Mouse (Mus musculus): ENCODE results near the gene Pde2a. TPM values are rescaled to one million over a fixed set of nuclear protein-coding genes. Genes with fewer than 3 reads are reported as not detected.

Gene Pde2a
- total RNA-seq, 2 experiments from 2014 or later: 48.2 to 48.4 TPM

DNA sequence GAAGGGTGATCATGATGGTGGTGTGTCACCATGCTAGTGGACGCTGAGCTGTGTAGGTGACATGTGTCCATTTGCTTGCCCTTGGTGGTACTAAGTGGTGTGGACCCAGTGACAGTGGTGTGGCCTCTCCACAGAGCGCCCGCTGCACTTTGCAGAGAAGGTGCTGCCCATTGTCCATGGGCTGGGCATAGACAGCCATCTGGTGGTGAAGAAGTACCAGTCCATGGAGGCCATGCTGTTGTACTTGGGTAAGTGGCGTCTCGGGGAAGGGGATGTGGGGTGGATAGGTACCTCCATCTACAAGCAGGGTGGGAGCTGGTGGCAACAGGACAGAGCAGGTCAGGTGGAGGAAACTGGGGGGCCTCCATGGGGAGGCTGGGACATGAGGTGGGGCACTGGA, 17.7 kb upstream of the Pde2a start:
- DNase-seq: no peak

DNA sequence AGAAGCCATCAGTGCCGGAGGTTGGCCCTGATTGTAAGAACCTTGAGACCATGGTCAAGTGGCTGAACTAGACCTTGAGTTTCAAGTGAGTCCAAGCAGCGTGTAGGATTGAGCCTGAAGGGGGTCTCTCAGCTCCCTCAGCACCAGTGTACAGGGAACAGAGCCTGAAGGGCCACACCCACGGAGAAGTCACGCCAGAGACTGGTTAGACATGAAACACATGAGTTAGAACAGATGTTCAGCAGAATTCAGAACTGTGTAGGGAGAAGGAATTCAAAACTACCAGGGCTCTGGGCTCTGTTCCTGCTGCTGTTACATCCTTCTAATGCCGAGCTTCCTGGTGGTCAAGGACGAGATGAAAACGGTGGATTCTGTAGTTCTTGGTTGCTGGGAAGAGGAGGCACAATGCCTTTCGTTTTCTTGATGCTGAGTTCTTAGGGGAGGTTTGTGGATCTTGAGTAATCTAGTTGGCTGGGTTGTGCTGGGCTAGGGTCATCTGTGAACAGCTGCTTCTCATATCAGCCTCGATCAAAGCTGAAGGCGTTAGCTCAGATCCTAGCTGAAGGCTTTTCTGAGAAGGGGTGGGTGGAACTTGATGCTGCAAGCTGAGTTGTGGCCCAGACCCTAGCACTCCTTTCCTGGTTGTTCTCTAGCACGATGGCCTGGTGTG, 11.1 kb upstream of the Pde2a start, which contains the start of gene Gm45837:
Gm45837 (plus strand) TSS at position 620 of the 670 bp plus-strand sequence.
- DNase-seq: no peak

DNA sequence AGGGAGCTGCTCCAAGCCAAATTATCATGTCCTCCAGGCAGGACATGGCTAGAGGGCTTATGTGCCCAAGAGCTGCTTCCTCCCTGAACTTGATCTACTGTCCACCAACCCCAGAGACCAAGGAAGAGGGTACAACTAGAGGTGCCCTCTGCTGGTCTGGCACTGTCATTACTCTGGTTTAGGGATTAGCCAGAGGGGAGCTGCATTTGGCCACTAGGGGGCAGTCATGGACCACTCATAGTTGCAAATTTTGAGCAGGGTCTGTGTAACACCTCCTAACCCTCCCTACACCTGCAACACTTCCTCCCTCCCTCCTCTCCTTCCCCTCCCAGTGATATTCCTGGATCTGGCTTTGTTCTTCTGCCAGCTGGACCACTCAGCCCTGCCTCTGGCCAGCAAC, 8.7 kb upstream of the Pde2a start:
- DNase-seq: peak; percentile 90

DNA sequence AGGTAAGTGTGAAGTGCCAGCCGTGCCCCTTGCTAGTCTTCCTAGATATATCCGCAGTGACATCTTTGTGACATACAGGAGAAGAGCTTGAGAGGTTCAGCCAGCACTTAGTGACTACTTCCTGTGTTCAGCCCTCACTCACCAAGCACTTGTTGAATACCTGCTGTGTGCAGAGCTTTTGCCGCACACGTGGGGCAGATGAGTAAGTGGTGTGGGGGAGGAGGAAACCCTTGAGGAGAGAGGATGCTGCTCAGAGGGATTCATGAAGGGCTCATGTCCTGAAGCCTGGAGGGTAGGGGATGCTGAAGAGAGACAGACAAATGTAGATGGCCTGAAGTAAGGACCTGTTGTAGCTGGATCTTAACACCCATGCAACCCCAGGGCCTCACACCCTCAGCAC, 7.3 kb upstream of the Pde2a start:
- no peak for DNase-seq

DNA sequence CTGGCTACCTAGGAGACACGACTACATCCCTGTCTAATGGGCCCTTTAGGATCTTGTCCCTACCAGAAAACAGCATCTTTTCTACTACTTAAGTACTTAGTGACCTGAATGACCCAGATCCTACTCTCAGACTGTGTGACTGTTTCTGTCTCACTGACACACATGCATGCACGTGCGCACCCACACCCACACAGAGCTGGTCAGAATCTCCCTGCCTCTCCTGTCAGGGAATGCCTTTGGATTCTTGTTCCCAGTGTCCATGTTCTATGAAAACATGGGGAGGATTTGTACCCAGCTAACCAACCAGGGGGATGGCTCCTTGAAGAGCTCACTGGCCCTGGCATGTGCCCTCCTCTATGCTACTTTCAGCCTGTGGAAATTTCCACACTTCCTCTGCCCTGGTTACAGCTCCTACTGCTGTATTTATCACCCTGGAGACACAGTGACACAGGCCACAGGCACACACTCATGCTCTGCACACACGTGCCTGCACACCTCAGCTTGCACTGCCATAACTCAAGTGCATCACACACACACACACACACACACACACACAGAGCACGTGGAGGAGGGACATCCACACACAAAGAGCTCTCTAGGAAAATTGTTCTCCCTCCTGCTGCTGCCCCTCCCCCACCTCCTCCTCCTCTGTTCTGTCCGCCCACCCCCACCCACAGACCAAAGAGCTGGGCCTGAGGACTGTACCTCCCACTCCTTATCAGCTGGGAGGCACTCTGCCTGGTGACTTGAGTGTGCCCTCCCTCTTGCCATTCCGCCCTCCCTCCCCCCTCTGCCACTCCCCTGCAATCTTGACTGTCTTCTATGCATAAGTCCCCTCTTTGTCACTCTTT, 6.6 kb upstream of the Pde2a start:
- no peak for DNase-seq

DNA sequence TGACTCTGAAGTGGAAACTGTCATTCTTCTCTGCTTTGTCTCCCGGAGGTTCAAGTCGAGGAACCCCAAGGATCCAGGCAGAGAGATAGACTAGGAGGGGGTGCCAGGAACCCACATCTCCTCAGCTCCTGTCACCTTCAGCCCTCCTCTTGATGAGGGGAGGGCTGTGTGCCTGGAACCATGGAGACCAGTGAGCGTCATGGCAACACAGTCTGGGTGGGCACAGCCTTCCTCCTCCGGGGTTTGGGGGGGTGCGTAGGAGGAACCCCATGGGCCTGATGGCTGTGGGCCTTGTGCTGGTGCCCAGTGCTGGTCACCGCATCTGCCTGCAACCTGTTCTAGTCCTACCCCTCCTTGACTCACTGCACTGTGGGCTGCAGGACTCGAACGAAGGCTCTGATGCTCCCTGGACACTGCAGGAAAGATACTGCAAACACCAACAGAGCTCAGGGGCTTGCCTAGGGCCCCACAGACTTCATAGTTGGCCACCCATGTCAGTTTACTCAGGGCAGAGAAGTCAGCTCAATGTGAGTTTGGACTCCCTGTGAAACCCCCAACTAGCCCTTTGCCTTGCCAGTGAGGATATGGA, 5.9 kb upstream of the Pde2a start:
- no peak for DNase-seq

DNA sequence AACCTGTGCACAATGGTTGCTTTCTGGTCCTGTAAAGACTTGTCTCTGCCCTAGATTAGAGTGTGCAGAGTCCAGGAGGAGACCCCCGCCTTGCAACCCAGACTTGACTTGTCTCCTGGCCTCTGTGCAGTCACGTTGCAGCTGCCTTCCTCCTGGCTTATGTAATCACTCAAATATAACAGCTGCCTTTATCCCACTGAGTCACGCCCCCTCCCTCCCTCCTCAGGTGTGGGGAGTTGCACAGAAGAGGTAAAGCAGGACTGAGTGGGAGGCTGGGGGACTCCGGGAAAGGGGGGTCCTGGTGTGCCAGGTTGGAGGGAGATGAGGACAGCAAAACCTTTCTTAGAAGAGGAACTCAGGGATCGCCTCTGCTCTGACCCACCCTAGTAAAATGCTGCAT, 5.1 kb upstream of the Pde2a start:
- no peak for DNase-seq

DNA sequence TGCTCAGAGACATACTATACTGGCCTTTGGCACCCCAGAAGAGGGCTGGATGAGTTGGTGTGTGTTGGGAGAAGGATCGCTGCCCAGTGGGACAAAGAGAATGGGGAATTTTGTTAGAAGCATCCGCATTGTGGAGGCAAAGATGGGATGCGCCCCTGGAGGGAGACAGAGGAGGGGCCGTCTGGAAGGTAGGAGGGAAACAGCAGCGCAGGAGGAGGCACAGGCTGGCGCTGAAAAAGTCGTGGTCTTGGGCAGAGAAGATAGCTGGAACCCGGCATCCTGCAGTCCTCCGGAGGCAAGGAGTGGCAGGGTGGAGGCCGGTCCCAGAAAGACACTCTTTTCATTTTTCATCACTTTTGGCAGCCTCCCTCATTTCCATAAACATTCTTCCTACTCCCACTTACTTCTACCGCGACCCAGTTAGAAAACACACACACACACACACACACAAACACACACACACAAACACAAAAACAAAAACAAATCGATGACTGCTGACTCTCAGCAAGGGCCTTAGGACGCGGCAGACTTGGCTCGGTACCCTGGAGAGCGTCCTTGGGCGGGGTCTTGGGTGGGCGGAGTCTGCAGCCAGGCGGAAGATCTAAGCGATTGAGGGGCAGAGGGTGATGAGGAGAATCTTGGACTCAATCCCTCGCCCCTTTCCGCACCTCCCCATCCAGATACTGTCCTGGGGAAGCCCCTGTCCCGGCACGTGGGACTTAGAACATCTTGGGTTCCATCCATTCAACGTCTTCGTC, 2.3 kb upstream of the Pde2a start:
- DNase-seq: no peak

DNA sequence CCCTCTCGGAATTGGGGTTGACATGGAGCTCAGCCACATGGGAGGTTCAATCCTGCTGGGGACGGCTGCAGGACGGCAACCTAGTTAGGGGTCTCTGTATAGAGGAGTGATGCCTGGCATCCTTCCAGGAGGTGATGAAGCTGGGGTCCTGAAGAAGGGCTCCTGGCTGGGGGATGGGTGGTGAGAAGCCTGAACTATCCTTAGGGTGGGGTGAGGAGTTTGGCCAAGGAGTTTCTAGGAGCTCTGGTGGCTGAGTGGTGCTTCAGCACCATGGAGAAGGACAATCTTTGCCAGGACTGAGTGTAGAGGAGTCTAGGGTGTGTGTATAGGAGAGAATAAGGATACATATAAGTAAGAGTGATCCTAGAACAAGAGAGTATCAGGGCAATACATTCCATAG, 578 bp downstream of the Pde2a start:
- no peak for DNase-seq

DNA sequence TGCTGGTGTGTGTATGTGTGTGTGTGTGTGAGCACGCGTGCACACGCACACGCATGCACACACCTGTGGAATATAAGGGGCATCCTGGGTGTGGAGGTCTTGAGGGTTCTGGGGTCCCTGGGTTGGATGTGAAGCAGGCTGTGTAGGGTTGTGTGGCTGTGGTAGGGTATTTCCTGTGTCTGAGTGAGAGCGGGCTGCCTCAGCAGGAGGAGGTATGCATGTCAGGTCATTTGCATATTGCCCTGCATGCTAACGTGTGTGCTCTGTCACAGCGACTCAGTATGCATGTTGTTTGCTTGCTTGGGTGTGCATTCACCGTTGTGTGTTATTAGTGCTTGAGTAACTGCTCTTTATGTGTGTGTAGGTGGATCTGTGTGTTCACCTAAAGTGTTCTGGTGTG, 1.2 kb downstream of the Pde2a start:
- no peak for DNase-seq

DNA sequence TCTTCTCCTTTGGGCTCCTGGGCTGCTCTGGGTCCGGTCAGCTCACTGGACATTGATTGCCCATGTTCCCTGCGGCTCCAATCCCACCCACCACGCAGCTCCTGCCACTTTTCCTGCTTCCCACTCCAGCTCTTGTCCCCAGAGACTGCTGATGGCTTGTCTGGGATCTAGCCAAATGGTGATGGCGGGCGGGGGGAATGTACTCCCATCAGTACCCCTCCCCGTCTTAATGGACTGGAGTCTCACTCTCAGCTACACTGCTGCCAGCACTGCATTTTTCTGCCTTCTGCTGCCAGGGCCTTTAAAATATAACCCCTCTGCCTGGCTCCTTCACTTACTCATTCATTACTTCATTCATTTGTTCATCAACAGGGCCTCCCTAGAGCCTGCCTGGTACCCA, 2.5 kb downstream of the Pde2a start:
- no peak for DNase-seq

DNA sequence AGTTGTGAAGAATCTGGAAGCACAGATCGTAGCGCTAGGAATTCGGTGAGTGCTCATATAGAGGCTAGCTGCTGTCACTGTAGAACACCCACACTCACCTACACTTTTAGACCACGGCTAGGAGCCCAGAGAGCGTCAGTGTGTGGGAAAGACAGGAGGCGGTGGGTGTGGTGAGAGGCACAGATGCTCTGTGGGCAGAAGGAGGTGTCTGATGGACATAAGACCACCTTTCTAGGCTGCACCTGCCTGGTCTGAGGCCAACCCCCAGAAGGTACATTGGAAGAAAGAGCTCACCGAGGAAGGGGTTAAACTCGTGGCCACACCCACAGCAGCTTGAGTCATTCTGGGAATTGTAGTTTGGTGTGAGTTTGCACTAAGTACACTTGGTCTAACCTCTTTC, 5.2 kb downstream of the Pde2a start:
- DNase-seq: no peak

DNA sequence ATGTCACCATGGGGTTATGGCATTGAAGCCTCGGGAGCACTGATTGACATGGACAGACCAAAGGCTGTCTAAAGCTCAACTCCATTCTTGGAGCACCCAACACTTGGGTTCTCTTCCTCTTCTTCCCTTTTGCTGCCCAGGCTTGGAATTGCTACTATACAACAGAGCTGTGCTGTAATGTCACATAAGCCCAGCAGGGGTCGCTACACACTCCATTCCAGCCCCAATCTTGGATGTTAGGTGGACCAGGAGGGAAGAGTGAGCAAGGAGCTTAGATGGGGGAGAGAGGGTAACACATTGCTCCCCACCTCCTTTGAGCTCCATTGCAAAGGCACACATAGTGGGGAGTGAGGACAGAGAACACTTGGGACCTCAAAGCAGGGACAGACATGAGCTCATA, 6.2 kb downstream of the Pde2a start:
- DNase-seq: peak; percentile 44

DNA sequence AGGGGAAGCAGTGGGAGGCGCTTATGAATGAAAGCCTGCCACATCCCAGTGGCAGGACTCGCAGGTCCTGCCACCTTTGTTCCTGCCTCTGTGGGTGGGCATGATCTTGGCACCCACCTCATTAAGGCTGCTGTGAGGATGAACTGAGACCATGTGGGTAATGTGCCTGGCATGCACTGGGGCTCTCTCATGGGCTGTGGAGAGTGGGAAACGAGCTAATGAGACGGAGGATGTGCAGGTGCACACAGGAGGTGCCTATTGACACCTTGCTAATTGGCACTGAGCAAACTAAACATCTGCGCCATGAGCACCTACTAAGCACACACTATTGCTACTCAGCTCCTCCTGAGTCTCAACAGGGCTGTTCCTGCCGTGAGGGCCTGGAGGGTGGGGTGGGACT, 13.5 kb downstream of the Pde2a start:
- no peak for DNase-seq

DNA sequence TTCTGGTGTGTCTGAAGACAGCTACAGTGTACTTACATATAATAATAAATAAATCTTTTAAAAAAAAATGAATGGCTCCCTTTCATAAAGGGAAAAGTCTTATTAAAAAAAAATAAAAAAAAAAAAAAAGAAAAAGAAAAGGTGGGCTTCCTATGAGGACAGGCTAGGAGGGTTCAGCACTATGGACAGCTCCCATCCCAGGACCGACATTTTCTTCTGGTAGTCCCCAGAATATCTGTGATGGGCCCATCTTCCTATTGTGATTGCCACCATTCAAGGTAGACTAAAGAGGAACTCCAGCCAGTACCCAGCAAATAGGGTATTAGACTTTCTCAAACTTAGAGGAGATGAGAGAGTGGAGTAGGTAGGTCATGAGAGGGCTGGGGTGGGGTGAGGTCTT, 16.4 kb downstream of the Pde2a start:
- DNase-seq: no peak

DNA sequence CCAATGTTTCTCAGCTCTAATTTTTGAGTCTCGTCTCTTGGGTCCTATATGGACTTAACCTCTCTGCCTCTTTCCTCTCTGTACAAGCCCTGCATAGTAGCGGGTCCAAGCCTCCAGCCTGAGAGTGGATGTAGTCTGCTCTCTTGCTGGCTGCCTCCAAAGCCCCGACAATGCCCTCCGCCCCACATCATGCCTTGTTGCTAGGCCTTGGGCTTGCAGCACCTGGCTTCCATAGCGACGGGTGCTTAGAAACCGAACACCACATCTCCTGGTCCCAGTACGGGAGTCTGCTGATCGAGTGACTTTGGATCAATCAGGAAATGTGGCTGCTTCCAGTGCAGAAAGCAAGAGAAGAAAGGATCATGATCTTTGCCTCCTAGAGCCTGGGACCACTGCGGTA, 21.6 kb downstream of the Pde2a start:
- DNase-seq: no peak

DNA sequence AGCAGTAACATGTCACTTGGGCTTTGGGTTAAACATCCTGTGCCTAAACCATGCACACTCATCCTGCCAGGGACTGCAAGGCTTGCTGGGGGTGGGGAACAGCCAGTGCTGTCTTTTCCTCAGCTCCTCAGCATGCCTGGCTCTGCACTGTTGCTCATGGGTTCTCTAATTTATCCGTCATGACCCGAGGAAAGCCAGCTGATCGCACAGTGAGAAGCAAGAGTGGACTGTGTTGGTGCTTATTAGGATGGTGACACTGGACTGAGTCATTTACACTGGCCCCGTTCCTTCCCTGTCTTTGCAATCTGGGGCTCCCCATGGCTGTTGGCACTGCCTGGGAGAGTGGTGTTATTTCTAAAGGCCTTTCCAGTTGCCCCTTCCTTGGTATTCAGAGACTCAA, 22.7 kb downstream of the Pde2a start:
- no peak for DNase-seq

DNA sequence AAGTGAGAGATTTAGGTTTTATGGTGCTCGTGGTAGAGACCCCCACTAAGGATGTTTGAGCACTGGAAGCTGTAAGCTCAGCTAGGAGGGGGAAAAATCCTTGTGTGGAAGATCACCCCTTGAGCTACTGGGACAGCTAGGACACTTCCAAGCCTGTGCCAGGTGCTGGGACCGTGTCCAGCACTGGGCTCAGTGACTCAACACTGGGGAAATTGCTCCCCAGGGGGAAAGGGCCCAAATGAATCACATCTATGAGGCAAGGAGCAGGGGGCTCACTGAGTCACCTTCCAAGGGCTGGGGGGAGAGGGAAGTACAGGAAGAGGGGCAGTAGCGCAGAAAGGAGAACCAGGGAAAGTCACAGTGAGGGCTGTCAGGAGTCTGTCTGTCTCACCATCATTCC, 28.4 kb downstream of the Pde2a start:
- no peak for DNase-seq

DNA sequence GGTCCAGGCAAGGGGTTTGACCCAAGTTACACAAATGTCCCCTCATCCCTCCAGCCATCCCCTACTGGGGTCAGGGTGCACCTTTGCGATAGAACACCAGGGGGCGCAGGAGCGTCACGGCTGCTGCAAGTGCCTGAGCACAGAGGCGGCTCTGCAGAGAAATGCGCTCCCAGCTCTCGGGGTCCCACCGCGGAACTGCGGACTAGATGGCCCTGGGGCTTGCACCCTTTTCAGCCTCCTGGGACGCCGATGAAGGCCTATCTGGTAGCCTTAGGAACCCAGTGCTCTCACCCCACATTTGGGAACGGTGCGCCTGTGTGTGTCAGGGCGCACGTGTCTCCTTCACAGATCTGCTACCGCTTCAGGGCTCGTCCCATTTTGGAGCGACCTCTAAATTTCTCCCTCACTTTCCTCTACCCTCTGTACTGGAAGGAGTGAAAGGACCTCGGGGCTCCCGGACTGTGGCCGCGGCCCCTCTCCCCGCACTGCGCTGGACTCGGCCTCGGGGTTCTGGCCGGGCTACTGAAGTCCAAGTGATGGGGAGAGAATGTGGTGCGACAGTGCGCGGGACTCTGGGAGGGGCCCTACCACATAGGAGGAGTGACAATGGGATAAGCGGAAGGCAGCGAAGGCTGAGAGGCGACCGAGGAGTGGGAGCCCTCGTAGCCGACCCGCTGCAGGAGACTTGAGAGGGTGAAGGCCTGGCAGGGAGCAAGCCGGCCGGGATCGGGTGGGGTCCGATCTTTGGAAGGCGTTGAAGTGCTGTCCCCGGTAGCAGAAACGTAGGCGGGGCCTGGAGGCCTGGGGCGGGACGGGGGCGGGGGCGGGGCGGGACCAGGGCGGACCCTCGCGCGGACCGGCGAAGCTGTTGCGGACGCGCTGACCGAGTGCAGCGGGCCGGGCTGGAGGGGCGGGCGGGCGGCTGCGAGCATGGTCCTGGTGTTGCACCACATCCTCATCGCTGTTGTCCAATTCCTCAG, 29.2 kb downstream of the Pde2a start:
- peak; percentile 94 for DNase-seq

DNA sequence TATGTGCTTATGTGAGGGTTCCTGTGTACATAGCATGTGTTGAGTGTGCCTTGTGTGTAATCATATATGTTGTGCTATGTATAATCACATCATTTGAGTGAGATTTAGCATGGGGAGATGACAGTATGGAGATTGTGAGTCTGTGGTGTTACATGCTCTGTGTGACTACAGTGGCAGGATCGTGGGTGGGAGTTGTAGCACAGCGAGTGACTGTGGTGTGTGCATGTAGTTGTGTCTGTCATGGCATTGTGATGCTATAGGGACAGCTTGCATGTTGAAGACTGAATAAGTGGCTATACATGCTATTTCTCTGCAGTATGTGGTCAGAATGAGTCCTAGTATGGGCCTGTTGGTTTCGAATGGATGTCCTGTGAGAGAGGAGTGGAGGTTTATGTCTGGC, 31.2 kb downstream of the Pde2a start:
- DNase-seq: no peak

DNA sequence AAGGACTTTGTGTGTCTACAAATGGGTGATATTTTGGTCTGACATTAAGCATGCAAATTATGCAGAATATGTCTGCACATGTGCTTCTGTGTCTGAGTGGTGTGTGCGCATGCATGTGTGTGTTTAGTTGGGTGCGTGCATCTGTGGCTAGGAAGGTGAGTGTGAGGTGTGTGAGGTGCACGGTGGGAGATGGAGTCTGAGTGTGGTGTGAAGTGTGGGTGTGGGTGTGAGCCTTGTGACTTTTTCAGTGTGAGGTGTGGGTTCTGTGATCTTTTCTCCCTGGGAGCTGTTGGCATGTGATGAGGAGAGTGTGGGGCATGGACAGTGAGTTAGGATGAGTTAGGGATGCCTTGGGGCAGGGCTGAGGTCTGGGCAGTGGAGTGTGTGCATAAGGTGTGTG, 31.8 kb downstream of the Pde2a start:
- no peak for DNase-seq

DNA sequence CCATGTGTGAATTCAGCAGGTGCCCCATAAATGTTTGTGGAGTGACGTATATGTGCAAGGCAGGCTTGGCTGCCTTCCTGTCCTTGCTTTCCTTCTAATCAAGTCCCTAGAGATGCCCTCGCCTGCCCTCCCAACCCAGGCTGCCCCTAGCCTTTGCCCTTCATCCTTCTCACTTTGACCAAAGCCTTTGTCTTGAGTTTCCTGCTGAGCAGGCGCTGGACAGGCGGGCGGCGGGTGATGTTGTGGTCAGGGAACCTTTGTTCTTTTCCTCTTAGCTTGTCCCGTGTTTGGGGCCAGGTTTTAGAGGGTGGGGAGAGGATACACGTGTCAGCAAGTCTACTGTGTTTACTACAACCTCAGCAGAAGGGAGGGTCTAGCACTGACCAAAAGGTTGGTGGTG, 32.2 kb downstream of the Pde2a start:
- no peak for DNase-seq

Data from gastrocnemius, postnatal 10 days (tissue).